Mouse (Mus musculus): ENCODE results near the gene Fancc.

Fancc gene

GRCm38 (mm10) chr13:63423060-63423459 is 74.0 kb downstream of the Fancc start:
- in situ Hi-C loops (cut with MboI, MseI) = loop anchor here (10.0 kb wide), 1 partner anchor 178 kb away; no protein-coding TSS in a partner anchor

GRCm38 (mm10) chr13:63421225-63421624 is 75.9 kb downstream of the Fancc start:
- in situ Hi-C loops (cut with MboI, MseI) = loop anchor here (10.0 kb wide), 1 partner anchor 176 kb away; no protein-coding TSS in a partner anchor

GRCm38 (mm10) chr13:63418148-63418547 is 78.9 kb downstream of the Fancc start:
- in situ Hi-C loops (cut with MboI, MseI) = no loop called here

- in situ Hi-C loops (cut with MboI, MseI) = no loop called here
These were observed 80.3 kb downstream of the Fancc start for GRCm38 (mm10) chr13:63416824-63417223.

- in situ Hi-C loops (cut with MboI, MseI) = no loop called here
These were observed 84.4 kb downstream of the Fancc start for GRCm38 (mm10) chr13:63412662-63413061.

- in situ Hi-C loops (cut with MboI, MseI) = no loop called here
These were observed 85.6 kb downstream of the Fancc start for GRCm38 (mm10) chr13:63411310-63412022.

- in situ Hi-C loops (cut with MboI, MseI) = no loop called here
These were observed 86.3 kb downstream of the Fancc start for GRCm38 (mm10) chr13:63410578-63411298.

GRCm38 (mm10) chr13:63405151-63405550 is 91.9 kb downstream of the Fancc start:
- in situ Hi-C loops (cut with MboI, MseI) = no loop called here

GRCm38 (mm10) chr13:63404657-63405056 is 92.4 kb downstream of the Fancc start:
- in situ Hi-C loops (cut with MboI, MseI) = no loop called here

- in situ Hi-C loops (cut with MboI, MseI) = no loop called here
These were observed 94.3 kb downstream of the Fancc start for GRCm38 (mm10) chr13:63402823-63403222.

- in situ Hi-C loops (cut with MboI, MseI) = no loop called here
These were observed 97.0 kb downstream of the Fancc start for GRCm38 (mm10) chr13:63400069-63400468.

GRCm38 (mm10) chr13:63397420-63397819 is 99.7 kb downstream of the Fancc start:
- in situ Hi-C loops (cut with MboI, MseI) = no loop called here

- in situ Hi-C loops (cut with MboI, MseI) = no loop called here
These were observed 102.6 kb downstream of the Fancc start for GRCm38 (mm10) chr13:63394304-63395063.

GRCm38 (mm10) chr13:63385234-63385633 is 111.8 kb downstream of the Fancc start:
- in situ Hi-C loops (cut with MboI, MseI) = no loop called here

- in situ Hi-C loops (cut with MboI, MseI) = no loop called here
These were observed 112.3 kb downstream of the Fancc start for GRCm38 (mm10) chr13:63384775-63385174.

GRCm38 (mm10) chr13:63382206-63382605 is 114.9 kb downstream of the Fancc start:
- in situ Hi-C loops (cut with MboI, MseI) = no loop called here

GRCm38 (mm10) chr13:63373460-63374166 is 123.5 kb downstream of the Fancc start:
- in situ Hi-C loops (cut with MboI, MseI) = loop anchor here (25.0 kb wide), 1 partner anchor 664 kb away; no protein-coding TSS in a partner anchor

- in situ Hi-C loops (cut with MboI, MseI) = loop anchor here (25.0 kb wide), 1 partner anchor 676 kb away; no protein-coding TSS in a partner anchor
These were observed 135.3 kb downstream of the Fancc start for GRCm38 (mm10) chr13:63361755-63362154.

- in situ Hi-C loops (cut with MboI, MseI) = loop anchor here (25.0 kb wide), 1 partner anchor 677 kb away; no protein-coding TSS in a partner anchor
These were observed 136.8 kb downstream of the Fancc start for GRCm38 (mm10) chr13:63360111-63360885.

GRCm38 (mm10) chr13:63359393-63359792 is 137.7 kb downstream of the Fancc start:
- in situ Hi-C loops (cut with MboI, MseI) = loop anchor here (25.0 kb wide), 1 partner anchor 678 kb away; no protein-coding TSS in a partner anchor

All from T-helper 2 cell (primary cell).